Mouse (Mus musculus): ENCODE measurements around the gene Add3. TPM values are rescaled to one million over a fixed set of nuclear protein-coding genes. Genes with fewer than 3 reads are reported as not detected.

Gene Add3
- polyA plus RNA-seq, 1 experiment from 2014 or later = 27.1 TPM

- H3K9ac ChIP-seq (replicated peaks) = no peak overlapping the region
- no peaks in the 10 kb centered on the region; the same call in 1 of the 2 replicates for H3K27me3 ChIP-seq
- ATAC-seq = no peak
- H3K4me3 ChIP-seq (replicated peaks) = no peak overlapping the region
- 88% methylated on average over 23 of the region's 23 CpGs for WGBS
- H3K36me3 ChIP-seq = no peaks in the 10 kb centered on the region
- H3K4me2 ChIP-seq (replicated peaks) = no peak overlapping the region
- H3K9me3 ChIP-seq = no peaks in the 10 kb centered on the region
- no peaks in the 10 kb centered on the region; the same call in 1 of the 2 replicates for H3K4me1 ChIP-seq (replicated peaks)
- no peak overlapping the region for H3K27ac ChIP-seq
Measured at GRCm38 (mm10) chr19:53273781-53274428, 133.7 kb downstream of the Add3 start.

DNA sequence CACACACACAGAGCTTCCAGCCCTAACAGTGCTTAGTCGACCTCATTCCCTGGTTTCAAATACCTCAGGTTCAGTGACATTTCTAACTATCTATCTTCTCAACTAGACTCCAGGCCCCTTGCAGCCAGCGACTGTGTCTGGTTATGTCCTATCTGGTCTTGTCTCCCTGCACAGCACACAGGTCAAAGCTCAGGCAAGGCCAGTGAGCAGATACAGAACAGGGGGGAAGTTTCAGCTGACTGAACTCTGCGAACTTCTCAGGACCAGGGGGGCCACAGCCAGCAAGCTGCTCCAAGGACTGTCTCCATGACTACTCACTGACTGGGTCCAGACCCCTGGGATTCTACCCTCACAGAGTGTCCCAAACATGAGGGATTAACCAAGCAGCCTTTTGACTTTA is 135.0 kb downstream of the Add3 start:
- no peaks in the 10 kb centered on the region for H3K9me3 ChIP-seq
- H3K4me1 ChIP-seq (replicated peaks) = no peaks in the 10 kb centered on the region; the same call in 1 of the 2 replicates
- H3K4me3 ChIP-seq (replicated peaks) = no peak overlapping the region
- no peaks in the 10 kb centered on the region for H3K36me3 ChIP-seq
- WGBS = 38% methylated on average over 3 of the region's 3 CpGs
- ATAC-seq = no peak
- H3K27ac ChIP-seq = no peak overlapping the region
- no peak overlapping the region for H3K4me2 ChIP-seq (replicated peaks)
- no peak overlapping the region for H3K9ac ChIP-seq (replicated peaks)
- no peaks in the 10 kb centered on the region; the same call in 1 of the 2 replicates for H3K27me3 ChIP-seq

GRCm38 (mm10) chr19:53276902-53277707 is 136.9 kb downstream of the Add3 start:
- Histone ChIP-seq H3K9ac (replicated peaks) (no peak overlapping the region), H3K36me3 (no peaks in the 10 kb centered on the region), H3K4me3 (replicated peaks) (no peak overlapping the region), H3K4me2 (replicated peaks) (no peak overlapping the region), H3K27me3 (no peaks in the 10 kb centered on the region; the same call in 1 of the 2 replicates), H3K9me3 (no peaks in the 10 kb centered on the region), H3K27ac (no peak overlapping the region), H3K4me1 (replicated peaks) (peaks cover 2% of the 10 kb centered on the region; the same call in 1 of the 2 replicates)
- 81% methylated on average over 19 of the region's 19 CpGs for WGBS
- no peak for ATAC-seq

DNA sequence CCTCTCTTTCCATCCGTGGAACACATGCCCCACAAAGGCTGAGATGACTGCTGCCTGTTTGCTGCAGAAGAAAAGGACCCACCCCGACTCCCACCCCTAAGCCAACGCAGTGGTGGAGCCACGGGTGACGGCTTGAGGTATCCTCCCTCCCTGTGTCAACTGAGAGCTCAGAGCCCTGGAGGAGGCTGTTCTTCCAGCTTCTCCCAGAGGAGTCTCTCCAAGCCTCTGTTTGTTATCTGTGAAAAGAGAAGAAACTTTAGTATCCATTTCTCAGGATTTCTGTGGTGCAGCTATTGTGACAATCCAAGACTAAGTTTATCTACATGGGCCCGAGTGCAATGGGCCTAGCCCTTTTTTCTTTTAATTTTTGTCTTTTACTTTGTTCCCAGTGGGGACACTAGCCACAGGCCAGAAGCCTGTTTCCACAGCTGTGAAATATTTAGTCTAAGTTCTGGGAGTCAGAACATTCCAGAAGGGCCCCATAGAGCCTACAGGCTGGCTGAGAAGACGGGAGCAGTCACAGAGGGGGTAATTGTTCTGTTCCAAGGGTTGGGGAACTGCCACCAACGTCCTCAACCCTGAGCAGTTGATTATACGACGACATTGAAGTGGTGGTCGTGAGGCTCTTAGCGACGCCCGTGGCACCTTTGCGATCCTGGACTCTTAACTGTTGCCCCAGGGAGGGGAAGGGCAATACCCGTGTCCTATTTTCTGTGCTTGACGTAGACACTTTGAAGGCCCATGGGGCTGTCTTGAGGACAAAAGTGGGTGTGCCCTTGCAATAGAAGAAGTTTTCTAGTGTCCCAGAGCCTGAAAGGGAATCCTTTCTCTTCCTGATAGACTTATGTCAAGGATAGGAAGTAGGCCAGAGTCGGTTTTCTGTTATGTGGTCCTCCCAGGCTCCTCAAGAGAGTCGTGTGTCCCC is 138.5 kb downstream of the Add3 start:
- Histone ChIP-seq H3K9me3 (no peaks in the 10 kb centered on the region), H3K4me1 (replicated peaks) (peaks cover 6% of the 10 kb centered on the region; the same call in 1 of the 2 replicates), H3K36me3 (no peaks in the 10 kb centered on the region), H3K27me3 (no peaks in the 10 kb centered on the region; the same call in 1 of the 2 replicates), H3K9ac (replicated peaks) (no peak overlapping the region), H3K27ac (no peak overlapping the region), H3K4me3 (replicated peaks) (no peak overlapping the region), H3K4me2 (replicated peaks) (no peak overlapping the region)
- no peak for ATAC-seq
- 79% methylated on average over 19 of the region's 19 CpGs for WGBS

GRCm38 (mm10) chr19:53280254-53280653 is 140.0 kb downstream of the Add3 start:
- no peaks in the 10 kb centered on the region; the same call in 1 of the 2 replicates for H3K27me3 ChIP-seq
- peaks cover 18% of the 10 kb centered on the region for H3K4me1 ChIP-seq (replicated peaks)
- no peaks in the 10 kb centered on the region for H3K36me3 ChIP-seq
- no peaks in the 10 kb centered on the region for H3K9me3 ChIP-seq
- H3K4me2 ChIP-seq (replicated peaks) = no peak overlapping the region
- H3K27ac ChIP-seq = no peak overlapping the region
- no peak overlapping the region for H3K9ac ChIP-seq (replicated peaks)
- 86% methylated on average over 8 of the region's 8 CpGs for WGBS
- no peak overlapping the region for H3K4me3 ChIP-seq (replicated peaks)
- ATAC-seq = no peak

DNA sequence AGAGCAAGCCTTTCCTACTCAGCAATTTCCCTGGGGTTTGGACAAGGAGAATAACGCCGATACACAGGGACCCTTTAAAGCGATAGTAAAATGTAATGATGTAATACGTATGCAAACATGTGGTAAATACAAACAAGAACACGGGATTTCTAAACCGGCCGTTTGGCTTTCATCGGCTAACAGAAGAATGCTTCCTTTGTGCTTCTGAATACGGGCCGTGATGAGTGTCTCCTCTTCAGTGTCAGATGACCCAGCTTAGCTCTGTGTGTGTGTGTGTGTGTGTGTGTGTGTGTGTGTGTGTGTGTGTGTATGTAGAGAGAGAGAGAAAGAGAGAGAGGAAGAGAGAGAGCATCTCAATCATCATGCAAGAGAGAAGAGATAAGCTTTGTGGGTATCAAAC is 142.3 kb downstream of the Add3 start:
- Histone ChIP-seq H3K4me3 (replicated peaks) (no peak overlapping the region), H3K4me1 (replicated peaks) (peaks cover 18% of the 10 kb centered on the region), H3K27ac (no peak overlapping the region), H3K36me3 (no peaks in the 10 kb centered on the region), H3K27me3 (no peaks in the 10 kb centered on the region), H3K4me2 (replicated peaks) (no peak overlapping the region), H3K9ac (replicated peaks) (no peak overlapping the region), H3K9me3 (no peaks in the 10 kb centered on the region)
- 58% methylated on average over 10 of the region's 10 CpGs for WGBS
- no peak for ATAC-seq

DNA sequence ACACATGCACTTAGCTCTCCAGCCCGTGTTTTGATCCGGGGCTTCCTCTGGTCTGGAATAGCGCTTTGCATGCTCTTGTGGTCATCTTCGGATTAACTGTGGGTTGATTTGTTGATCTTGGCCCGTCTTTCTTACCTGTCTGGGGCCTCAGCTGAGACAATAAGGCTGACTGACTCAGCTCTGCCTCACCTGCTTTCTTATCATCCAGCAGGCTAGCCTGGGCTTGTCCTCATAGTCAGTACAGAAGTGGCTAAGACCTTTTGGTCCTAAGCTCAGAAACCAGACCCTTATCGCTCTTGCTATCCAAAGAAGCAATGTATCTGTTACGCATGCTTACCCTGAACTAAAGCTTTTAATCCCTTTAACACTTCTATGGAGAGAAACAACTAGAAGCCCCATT is 143.5 kb downstream of the Add3 start:
- Histone ChIP-seq H3K36me3 (no peaks in the 10 kb centered on the region), H3K4me3 (replicated peaks) (no peak overlapping the region), H3K4me2 (replicated peaks) (no peak overlapping the region), H3K4me1 (replicated peaks) (peaks cover 18% of the 10 kb centered on the region), H3K27me3 (no peaks in the 10 kb centered on the region), H3K27ac (no peak overlapping the region), H3K9ac (replicated peaks) (no peak overlapping the region), H3K9me3 (no peaks in the 10 kb centered on the region)
- WGBS = 75% methylated on average over 7 of the region's 7 CpGs
- ATAC-seq = no peak

DNA sequence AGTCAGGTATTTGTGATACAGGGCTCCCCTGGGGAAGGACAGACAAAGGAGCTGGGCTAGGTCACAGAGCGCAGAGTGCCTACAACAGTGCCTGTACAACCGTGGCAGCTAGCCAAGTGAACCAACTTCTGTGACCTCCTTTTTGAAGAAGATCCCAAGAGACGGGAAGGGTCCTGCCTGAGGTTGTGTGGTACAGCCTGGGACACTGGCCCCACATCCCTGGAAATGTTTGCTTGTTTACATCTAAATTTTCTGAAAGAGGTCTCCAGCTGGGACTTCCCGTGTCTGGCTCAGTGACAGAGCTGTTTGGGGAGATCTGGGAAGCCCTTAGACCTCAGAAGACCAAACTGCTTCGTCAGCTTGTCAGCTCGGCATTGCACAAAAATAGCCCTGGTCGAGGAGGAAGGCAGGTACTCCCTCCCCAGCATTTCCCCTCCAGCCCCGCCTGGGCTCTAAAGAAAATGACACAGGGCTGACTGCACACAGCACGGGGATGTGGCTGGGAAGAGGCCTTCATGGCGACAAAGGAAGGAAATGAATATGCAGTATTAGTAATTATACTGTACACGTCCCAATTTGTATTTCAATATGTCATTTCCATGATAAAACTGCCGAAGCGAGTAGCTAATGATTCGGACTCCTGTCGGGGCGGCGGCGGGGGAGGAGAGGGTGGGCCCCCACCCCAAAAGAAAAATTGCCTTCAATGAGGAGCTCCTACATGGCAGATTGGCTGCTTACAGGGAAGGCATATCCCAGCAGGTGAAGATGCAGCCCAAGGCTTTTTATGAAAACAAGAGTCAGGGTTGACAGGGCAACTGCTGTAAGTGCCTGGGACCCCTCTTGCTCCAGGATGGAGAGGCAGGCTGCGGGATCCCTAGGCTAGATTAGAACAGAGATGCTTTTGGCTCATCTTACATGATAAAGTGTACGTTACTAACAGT is 144.3 kb downstream of the Add3 start:
- Histone ChIP-seq H3K9me3 (no peaks in the 10 kb centered on the region), H3K27ac (peak overlapping the region; percentile 60), H3K9ac (replicated peaks) (peak overlapping the region; percentile 49; the same call in 1 of the 2 replicates), H3K4me3 (replicated peaks) (no peak overlapping the region), H3K4me1 (replicated peaks) (peaks cover 18% of the 10 kb centered on the region), H3K4me2 (replicated peaks) (peak overlapping the region; percentile 28), H3K36me3 (no peaks in the 10 kb centered on the region), H3K27me3 (no peaks in the 10 kb centered on the region)
- WGBS = 26% methylated on average over 20 of the region's 20 CpGs
- peak; percentile 80 for ATAC-seq

DNA sequence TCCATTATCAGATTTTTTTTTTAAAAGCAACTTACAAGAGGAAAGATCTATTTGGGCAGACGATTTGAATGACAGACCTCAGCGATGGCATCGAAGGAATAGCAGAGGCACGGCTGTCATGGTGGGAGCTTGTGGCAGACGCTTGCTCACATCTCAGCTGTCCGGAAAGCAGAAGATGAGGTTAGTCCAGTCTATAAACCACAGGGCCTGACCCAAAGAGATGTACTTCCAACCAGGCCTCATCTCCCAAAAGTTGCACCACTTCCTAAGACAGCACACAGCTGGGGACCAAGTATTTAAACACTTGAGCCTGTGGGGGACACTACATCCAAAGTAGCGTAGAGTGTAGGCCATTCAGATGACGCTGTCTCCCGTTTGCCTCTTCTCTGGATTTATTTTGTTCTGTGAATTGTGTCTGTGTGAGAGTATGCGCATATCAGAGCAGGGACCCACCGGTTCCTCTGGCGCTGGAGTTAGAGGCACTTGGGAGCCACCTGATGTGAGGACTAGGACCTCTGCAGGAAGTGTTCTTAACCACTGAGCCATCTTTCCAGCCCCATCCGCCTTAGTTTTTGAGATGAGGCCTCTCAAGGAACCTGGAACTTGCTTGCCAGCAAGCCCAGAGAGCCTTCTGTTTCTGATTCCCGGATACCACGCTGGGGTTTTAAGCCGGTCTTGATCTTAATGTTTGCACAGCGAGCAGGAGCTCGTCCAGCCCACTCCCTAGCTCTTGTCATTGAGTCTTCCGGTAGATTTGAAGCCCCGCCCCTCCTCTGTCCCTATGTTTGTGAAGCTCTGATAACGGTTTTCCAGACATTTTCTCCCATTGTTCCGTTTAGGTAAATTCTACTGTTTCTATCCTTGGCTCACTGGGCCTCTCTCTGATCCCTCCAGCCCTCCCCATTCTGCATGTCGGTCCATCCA is 156.3 kb downstream of the Add3 start:
- 71% methylated on average over 23 of the region's 23 CpGs for WGBS
- H3K4me1 ChIP-seq (replicated peaks) = no peaks in the 10 kb centered on the region

More for the DNA sequence above, 156.3 kb downstream of the Add3 start:
- Histone ChIP-seq H3K27me3 (no peaks in the 10 kb centered on the region), H3K4me3 (replicated peaks) (no peak overlapping the region), H3K9me3 (no peaks in the 10 kb centered on the region), H3K4me2 (replicated peaks) (no peak overlapping the region), H3K36me3 (no peaks in the 10 kb centered on the region), H3K9ac (replicated peaks) (no peak overlapping the region), H3K27ac (no peak overlapping the region)
- ATAC-seq = no peak

Data from midbrain, embryonic 13.5 days (tissue).